Mouse (Mus musculus): ENCODE results near the gene Zbtb45.

The Zbtb45 gene

GRCm38 (mm10) chr7:12998053-12998452 is 11.8 kb downstream of the Zbtb45 start, which contains the start of gene Slc27a5:
Gene Slc27a5 (minus strand): TSS chr7:12998192.
- DNase-seq (ENCODE audit: low spot score) = no peak

- DNase-seq (ENCODE audit: low spot score) = no peak
Measured at GRCm38 (mm10) chr7:12997230-12997629, 12.6 kb downstream of the Zbtb45 start.

GRCm38 (mm10) chr7:12995862-12996261 is 14.0 kb downstream of the Zbtb45 start:
- no peak for DNase-seq (ENCODE audit: low spot score)

GRCm38 (mm10) chr7:12993148-12993547 is 16.7 kb downstream of the Zbtb45 start:
- no peak for DNase-seq (ENCODE audit: low spot score)

- DNase-seq (ENCODE audit: low spot score) = no peak
Measured at GRCm38 (mm10) chr7:12992222-12992621, 17.6 kb downstream of the Zbtb45 start.

- no peak for DNase-seq (ENCODE audit: low spot score)
Measured at GRCm38 (mm10) chr7:12987409-12988189, 22.2 kb downstream of the Zbtb45 start.

- DNase-seq (ENCODE audit: low spot score) = no peak
Measured at GRCm38 (mm10) chr7:12986906-12987305, 22.9 kb downstream of the Zbtb45 start.

- DNase-seq (ENCODE audit: low spot score) = no peak
Measured at GRCm38 (mm10) chr7:12985724-12986123, 24.1 kb downstream of the Zbtb45 start.

- DNase-seq (ENCODE audit: low spot score) = no peak
Measured at GRCm38 (mm10) chr7:12980291-12980690, 29.5 kb downstream of the Zbtb45 start.

- DNase-seq (ENCODE audit: low spot score) = no peak
Measured at GRCm38 (mm10) chr7:12979776-12980175, 30.1 kb downstream of the Zbtb45 start.

- DNase-seq (ENCODE audit: low spot score) = no peak
Measured at GRCm38 (mm10) chr7:12978931-12979722, 30.7 kb downstream of the Zbtb45 start.

- DNase-seq (ENCODE audit: low spot score) = peak; percentile 96
Measured at GRCm38 (mm10) chr7:12977682-12978389, 32.0 kb downstream of the Zbtb45 start, which contains the start of gene Zfp446. Gene Zfp446 (plus strand): TSS chr7:12977848.

GRCm38 (mm10) chr7:12970906-12971305 is 38.9 kb downstream of the Zbtb45 start:
- DNase-seq (ENCODE audit: low spot score) = no peak

- DNase-seq (ENCODE audit: low spot score) = peak; percentile 49
Measured at GRCm38 (mm10) chr7:12966104-12966845, 43.6 kb downstream of the Zbtb45 start.

- DNase-seq (ENCODE audit: low spot score) = peak; percentile 85
Measured at GRCm38 (mm10) chr7:12965678-12966091, 44.1 kb downstream of the Zbtb45 start, which contains the start of gene Zfp324. Gene Zfp324 (plus strand): TSS chr7:12965838.

- DNase-seq (ENCODE audit: low spot score) = peak; percentile 36
Measured at GRCm38 (mm10) chr7:12961511-12962141, 48.2 kb downstream of the Zbtb45 start.

GRCm38 (mm10) chr7:12959718-12960117 is 50.1 kb downstream of the Zbtb45 start:
- DNase-seq (ENCODE audit: low spot score) = no peak

GRCm38 (mm10) chr7:12958948-12959347 is 50.9 kb downstream of the Zbtb45 start:
- no peak for DNase-seq (ENCODE audit: low spot score)

- no peak for DNase-seq (ENCODE audit: low spot score)
Measured at GRCm38 (mm10) chr7:12957511-12957910, 52.3 kb downstream of the Zbtb45 start.

GRCm38 (mm10) chr7:12954896-12955295 is 54.9 kb downstream of the Zbtb45 start:
- no peak for DNase-seq (ENCODE audit: low spot score)

Data from testis, postnatal 14 days (tissue).